Mouse (Mus musculus) small intestine, adult 2 months (tissue): ENCODE measurements around the gene Gpc6. TPM values are rescaled to one million over a fixed set of nuclear protein-coding genes. Genes with fewer than 3 reads are reported as not detected.

Experiments used
- H3K27ac ChIP-seq: fragments of 200-500 bp; 2 replicates; pipeline ENCODE4 v1.5.1; 2012; ENCODE audit warnings: low read depth, low read length, control low read depth, inconsistent platforms; ENCODE audit not compliant: insufficient read depth
- H3K27me3 ChIP-seq: fragments of 200-500 bp; 2 replicates; pipeline ENCODE4 v1.6.1; 2012; ENCODE audit warnings: mild to moderate bottlenecking, moderate library complexity, low read length, inconsistent platforms; ENCODE audit not compliant: control insufficient read depth, insufficient read depth
- H3K36me3 ChIP-seq: fragments of 200-500 bp; 2 replicates; pipeline ENCODE4 v1.6.1; 2012; ENCODE audit warnings: mild to moderate bottlenecking, low read length, control low read depth, inconsistent platforms; ENCODE audit not compliant: control insufficient read depth, insufficient read depth
- H3K4me1 ChIP-seq: fragments of 200-500 bp; 2 replicates; pipeline ENCODE4 v1.6.1; 2012; ENCODE audit warnings: low read length, inconsistent platforms, mixed read lengths; ENCODE audit not compliant: control insufficient read depth, insufficient read depth, insufficient read length
- H3K4me3 ChIP-seq: fragments of 200-500 bp; 2 replicates; pipeline ENCODE4 v1.5.1; 2012; ENCODE audit warnings: low read depth, mild to moderate bottlenecking, control low read depth, inconsistent platforms, low read length, moderate library complexity
- CTCF ChIP-seq: fragments of 200-500 bp; IDR thresholded peaks from 2 replicates; pipeline ENCODE4 v1.5.1; 2012; ENCODE audit warnings: low read depth, mild to moderate bottlenecking, control low read depth, inconsistent platforms, low read length, moderate library complexity, mixed read lengths; ENCODE audit not compliant: insufficient replicate concordance, insufficient read length; ENCODE audit errors: extremely low read depth
- POLR2A ChIP-seq: fragments of 200-500 bp; IDR thresholded peaks from 2 replicates; pipeline ENCODE4 v1.6.1; 2012; ENCODE audit warnings: low read depth, mild to moderate bottlenecking, control low read depth, inconsistent platforms, low read length, moderate library complexity
- WGBS: fragments of 180-500 bp; shearing (Covaris S2); methylation state at CpG from one replicate; pipeline ENCODE4 v1.1.7; 2018; 5-methylcytosine and 5-hydroxymethylcytosine counted together
- polyA plus RNA-seq: library from polyadenylated mRNA; depleted of rRNA; stranded (reverse); fragments of >200 nt; gene quantifications from 2 replicates; pipeline ENCODE4 v1.2.3, GENCODE M21; 2012

Gene Gpc6
- polyA plus RNA-seq, 1 experiment: 0.81 TPM

DNA sequence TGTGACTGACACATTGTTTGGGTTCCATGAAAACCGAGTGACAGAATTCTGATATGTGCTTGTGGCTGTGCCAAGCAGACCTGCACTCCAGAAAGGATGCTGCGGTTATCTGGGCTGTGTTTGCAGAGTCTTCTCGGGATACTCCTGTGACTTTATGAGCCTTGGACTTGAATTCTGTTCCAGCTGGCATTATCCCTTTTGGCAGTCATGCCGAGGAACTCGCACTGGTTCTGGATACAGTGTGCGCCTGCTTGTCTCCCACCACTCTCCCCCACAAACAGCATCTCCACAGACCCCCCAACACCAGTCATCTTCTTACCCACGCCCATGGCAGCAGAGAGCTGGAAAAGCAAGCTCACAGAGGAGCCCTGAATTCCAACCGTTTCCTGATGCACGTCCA lies 1084.4 kb downstream of the Gpc6 start:
- Histone ChIP-seq H3K4me3 (no peak overlapping the region), H3K27me3 (no peaks in the 10 kb centered on the region), H3K4me1 (no peaks in the 10 kb centered on the region), H3K36me3 (no peaks in the 10 kb centered on the region), H3K27ac (no peak overlapping the region)
- no peak for TF ChIP-seq CTCF
- no peak for TF ChIP-seq POLR2A
- 58% methylated on average over 9 of the region's 9 CpGs for WGBS

DNA sequence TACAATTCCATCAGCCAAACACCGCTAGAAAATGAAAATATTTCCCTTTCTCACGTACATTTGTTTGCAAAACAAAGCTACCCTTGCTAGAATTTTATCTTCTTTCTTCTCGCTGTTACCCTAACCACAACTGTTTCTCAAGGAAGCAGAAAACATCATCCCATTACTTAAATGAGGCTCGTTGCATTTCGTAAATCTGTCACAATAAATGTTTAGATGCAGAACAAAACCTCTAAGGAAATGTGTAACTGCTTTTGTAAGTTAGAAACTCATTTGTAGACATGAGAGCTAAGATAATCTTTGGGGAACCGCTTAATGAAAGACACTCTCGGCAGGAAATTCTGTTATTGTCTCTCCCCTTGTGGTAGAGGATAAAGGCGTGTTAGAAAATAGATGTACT lies 1088.1 kb downstream of the Gpc6 start:
- H3K27ac ChIP-seq: no peak overlapping the region
- no peaks in the 10 kb centered on the region for H3K36me3 ChIP-seq
- no peak for TF ChIP-seq CTCF
- no peak for TF ChIP-seq POLR2A
- H3K4me1 ChIP-seq: no peaks in the 10 kb centered on the region
- WGBS: 83% methylated on average over 8 of the region's 8 CpGs
- no peak overlapping the region for H3K4me3 ChIP-seq
- no peaks in the 10 kb centered on the region for H3K27me3 ChIP-seq

DNA sequence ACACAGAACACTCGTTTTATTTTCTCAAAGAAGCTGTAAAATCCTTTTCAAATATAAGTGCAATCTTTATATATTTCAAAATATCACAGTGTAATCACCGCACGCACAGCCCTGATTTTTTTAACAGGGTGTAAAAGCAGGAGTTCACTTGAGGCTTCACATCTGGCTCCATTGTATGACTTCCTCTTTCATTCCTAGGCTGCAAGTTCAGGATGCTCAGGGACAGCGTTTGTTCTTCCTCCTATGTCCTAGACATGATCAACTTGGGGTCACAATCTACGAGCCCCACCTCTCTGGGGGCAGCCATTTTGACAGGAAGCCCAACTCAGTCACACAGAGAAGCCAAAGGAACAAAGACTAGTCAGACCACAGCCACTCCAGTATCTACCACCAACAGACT lies 1094.2 kb downstream of the Gpc6 start:
- Histone ChIP-seq H3K4me1 (no peaks in the 10 kb centered on the region; the same call in 1 of the 2 replicates), H3K27ac (no peak overlapping the region), H3K36me3 (no peaks in the 10 kb centered on the region), H3K27me3 (no peaks in the 10 kb centered on the region), H3K4me3 (no peak overlapping the region)
- TF ChIP-seq POLR2A (no peak), CTCF (no peak)
- WGBS: 70% methylated on average over 5 of the region's 5 CpGs

DNA sequence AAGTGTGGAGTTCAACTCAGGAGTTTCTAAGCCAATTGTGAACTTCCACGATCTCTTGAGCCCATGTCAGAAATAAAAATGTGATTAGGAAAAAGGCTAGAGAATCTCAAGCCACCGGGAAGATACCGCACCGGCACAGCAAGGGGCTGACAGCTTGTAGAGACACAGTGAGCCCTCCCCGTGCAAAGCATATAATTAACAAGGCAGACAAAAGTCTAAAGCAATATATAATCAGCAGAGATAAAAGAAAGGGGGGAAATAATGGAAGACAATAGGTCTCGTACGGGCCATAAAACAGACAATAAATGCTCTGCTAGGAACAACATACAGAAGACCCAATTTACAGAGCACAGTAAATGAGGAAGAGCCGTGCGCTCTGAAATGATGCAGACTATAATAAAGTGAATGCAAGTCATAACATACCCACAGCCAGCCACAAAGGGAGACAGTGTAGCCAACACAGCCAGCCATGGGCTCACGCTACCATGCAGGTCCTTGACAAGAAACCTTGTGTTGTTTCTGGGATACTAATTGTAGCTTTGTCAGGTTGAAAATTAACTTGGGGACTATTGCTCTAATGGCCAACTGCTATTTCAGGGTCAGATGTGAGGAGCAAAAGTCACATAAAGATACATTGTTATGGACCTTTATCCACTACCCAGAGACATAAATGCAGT lies 1096.9 kb downstream of the Gpc6 start:
- no peak for TF ChIP-seq POLR2A
- TF ChIP-seq CTCF: no peak
- no peak overlapping the region for H3K4me3 ChIP-seq
- no peaks in the 10 kb centered on the region for H3K36me3 ChIP-seq
- no peak overlapping the region for H3K27ac ChIP-seq
- 32% methylated on average over 10 of the region's 10 CpGs for WGBS
- H3K4me1 ChIP-seq: no peaks in the 10 kb centered on the region; the same call in 1 of the 2 replicates
- no peaks in the 10 kb centered on the region for H3K27me3 ChIP-seq
